Mouse (Mus musculus) olfactory bulb, adult 2 months (tissue): ENCODE measurements around the gene Ogfr.

Experiments
- CTCF ChIP-seq: fragments of 200-500 bp; IDR thresholded peaks from 2 replicates; pipeline ENCODE4 v1.5.1; 2012; ENCODE audit warnings: low read depth, mild to moderate bottlenecking, low read length, moderate library complexity; ENCODE audit not compliant: insufficient read depth
- POLR2A ChIP-seq: fragments of 200-500 bp; IDR thresholded peaks from 2 replicates; pipeline ENCODE4 v1.6.1; 2012; ENCODE audit warnings: mild to moderate bottlenecking, low read depth, low read length, moderate library complexity; ENCODE audit not compliant: insufficient read depth

DNA sequence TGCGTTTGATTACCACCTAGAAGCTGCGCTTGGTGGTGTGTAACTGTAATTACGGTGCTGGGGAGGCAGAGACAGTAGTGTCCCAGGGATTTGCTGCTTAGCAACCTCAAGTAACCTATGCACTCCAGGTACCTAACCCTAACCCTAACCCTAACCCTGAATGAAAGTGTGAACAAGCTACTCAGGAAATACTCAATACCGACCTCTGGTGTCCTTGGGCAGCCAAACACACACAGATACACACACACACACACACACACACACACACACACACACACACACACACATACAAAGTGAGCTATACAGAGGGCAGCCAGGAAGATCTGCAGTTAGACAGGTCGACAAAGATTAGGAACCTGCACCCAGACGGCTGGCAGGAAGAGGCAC, 316 bp upstream of the Ogfr start:
- TF ChIP-seq CTCF (no peak), POLR2A (no peak)
